Mouse (Mus musculus) kidney, embryonic 16.5 days (tissue): ENCODE measurements around the gene Hexdc. TPM values are rescaled to one million over a fixed set of nuclear protein-coding genes. Genes with fewer than 3 reads are reported as not detected.

Experiments used
- ATAC-seq: fragments of 200-750 bp; cut with Nextera tagmentation; 2 replicates; pipeline ENCODE4 v1.8.0; 2017; ENCODE audit warnings: moderate TSS enrichment; ENCODE audit not compliant: low FRiP score, low TSS enrichment
- H3K27ac ChIP-seq: fragments of 300-500 bp; sonication (generic); 2 replicates; pipeline ENCODE4 v1.5.1; 2014; ENCODE audit warnings: low read length
- H3K27me3 ChIP-seq: fragments of 300-500 bp; sonication (generic); 2 replicates; pipeline ENCODE4 v1.6.1; 2014; ENCODE audit warnings: low read length, control low read depth, mixed read lengths; ENCODE audit not compliant: insufficient read depth
- H3K36me3 ChIP-seq: fragments of 300-500 bp; sonication (generic); 2 replicates; pipeline ENCODE4 v1.6.1; 2014; ENCODE audit warnings: low read length, control low read depth, mixed read lengths; ENCODE audit not compliant: insufficient read depth
- H3K4me1 ChIP-seq: fragments of 300-500 bp; sonication (generic); 2 replicates; pipeline ENCODE4 v1.6.1; 2014; ENCODE audit warnings: low read length, control low read depth, mixed read lengths; ENCODE audit not compliant: insufficient read depth
- H3K4me2 ChIP-seq: fragments of 300-500 bp; sonication (generic); replicated peaks from 2 replicates; pipeline ENCODE4 v1.6.1; 2014; ENCODE audit warnings: low read depth, low read length
- H3K4me3 ChIP-seq: fragments of 300-500 bp; sonication (generic); 2 replicates; pipeline ENCODE4 v1.5.1; 2014; ENCODE audit warnings: mild to moderate bottlenecking, low read length
- H3K9ac ChIP-seq: fragments of 300-500 bp; sonication (generic); replicated peaks from 2 replicates; pipeline ENCODE4 v1.6.1; 2014; ENCODE audit warnings: low read length
- H3K9me3 ChIP-seq: fragments of 300-500 bp; sonication (generic); 2 replicates; pipeline ENCODE4 v1.6.1; 2016; ENCODE audit warnings: low read length, control low read depth
- WGBS: fragments of 180-500 bp; shearing (Covaris S2); extraction: QIAGEN DNeasy Blood & Tissue Kit; methylation state at CpG from one replicate; pipeline ENCODE4 v1.1.7; 2014; 5-methylcytosine and 5-hydroxymethylcytosine counted together
- polyA plus RNA-seq: library from polyadenylated mRNA; unstranded; fragments of >200 nt; fragmentation: Nextera tagmentation; extraction: Ambion mirVana; gene quantifications from 2 replicates; pipeline ENCODE4 v1.2.1, GENCODE M21; 2015

Gene Hexdc
- polyA plus RNA-seq, 1 experiment from 2014 or later: 11.3 TPM

DNA sequence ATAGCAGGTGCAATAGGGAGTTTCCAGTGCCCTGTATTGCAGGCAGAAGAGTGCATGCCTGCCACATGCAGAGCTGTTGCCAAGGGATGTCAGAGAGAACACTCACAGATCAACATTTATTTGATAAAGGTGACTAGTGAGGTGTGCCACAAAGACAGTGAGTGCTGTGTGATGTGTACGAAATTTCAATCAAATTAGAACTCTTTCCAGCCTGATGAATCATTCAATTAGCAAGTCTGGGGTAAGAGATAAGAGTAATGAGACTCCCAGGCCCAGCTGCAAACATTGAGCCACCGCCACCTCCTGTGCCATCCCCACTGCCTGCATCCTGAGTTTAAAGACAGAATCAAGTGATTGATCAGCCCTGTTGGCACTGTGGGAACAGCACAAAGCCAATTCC, 11.5 kb upstream of the Hexdc start:
- no peak overlapping the region for H3K4me3 ChIP-seq
- H3K27me3 ChIP-seq: no peaks in the 10 kb centered on the region
- H3K4me1 ChIP-seq: no peaks in the 10 kb centered on the region
- no peak overlapping the region for H3K4me2 ChIP-seq
- no peak overlapping the region for H3K27ac ChIP-seq
- H3K9me3 ChIP-seq: no peaks in the 10 kb centered on the region
- WGBS: 47% methylated on average over 2 of the region's 2 CpGs
- H3K36me3 ChIP-seq: peaks cover 4% of the 10 kb centered on the region; the same call in 1 of the 2 replicates
- no peak for ATAC-seq
- no peak overlapping the region for H3K9ac ChIP-seq

DNA sequence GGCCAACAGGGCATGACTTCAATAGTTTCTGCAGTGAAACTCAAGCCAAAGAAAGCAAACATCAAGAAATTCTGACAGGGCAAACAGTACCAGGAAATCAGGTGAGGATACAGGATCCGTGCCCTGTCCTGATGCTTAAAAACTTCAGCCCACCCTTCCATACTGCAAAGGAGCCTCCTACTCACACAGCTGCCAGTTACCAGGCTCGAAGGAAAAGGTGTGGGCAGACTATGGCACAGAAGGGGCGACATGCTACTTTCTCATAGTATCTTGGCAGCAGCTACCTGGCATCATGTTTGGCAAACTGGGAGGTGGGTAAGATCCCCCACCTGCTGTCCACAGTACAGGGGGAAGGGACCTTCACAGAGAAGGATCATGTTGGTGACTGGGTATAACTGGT, 10.8 kb upstream of the Hexdc start:
- Histone ChIP-seq H3K4me2 (no peak overlapping the region), H3K9me3 (no peaks in the 10 kb centered on the region), H3K27me3 (no peaks in the 10 kb centered on the region), H3K36me3 (peaks cover 4% of the 10 kb centered on the region; the same call in 1 of the 2 replicates), H3K9ac (no peak overlapping the region), H3K4me3 (no peak overlapping the region), H3K27ac (no peak overlapping the region), H3K4me1 (no peaks in the 10 kb centered on the region)
- ATAC-seq: no peak
- 38% methylated on average over 3 of the region's 3 CpGs for WGBS

GRCm38 (mm10) chr11:121198622-121199021, 5.6 kb upstream of the Hexdc start:
- H3K4me1 ChIP-seq: peaks cover 4% of the 10 kb centered on the region; the same call in 1 of the 2 replicates
- H3K9ac ChIP-seq: no peak overlapping the region
- H3K27ac ChIP-seq: no peak overlapping the region
- H3K27me3 ChIP-seq: no peaks in the 10 kb centered on the region
- 16% methylated on average over 2 of the region's 2 CpGs for WGBS
- H3K4me3 ChIP-seq: no peak overlapping the region
- H3K36me3 ChIP-seq: no peaks in the 10 kb centered on the region; the same call in 1 of the 2 replicates
- H3K9me3 ChIP-seq: no peaks in the 10 kb centered on the region
- H3K4me2 ChIP-seq: no peak overlapping the region
- ATAC-seq: no peak

DNA sequence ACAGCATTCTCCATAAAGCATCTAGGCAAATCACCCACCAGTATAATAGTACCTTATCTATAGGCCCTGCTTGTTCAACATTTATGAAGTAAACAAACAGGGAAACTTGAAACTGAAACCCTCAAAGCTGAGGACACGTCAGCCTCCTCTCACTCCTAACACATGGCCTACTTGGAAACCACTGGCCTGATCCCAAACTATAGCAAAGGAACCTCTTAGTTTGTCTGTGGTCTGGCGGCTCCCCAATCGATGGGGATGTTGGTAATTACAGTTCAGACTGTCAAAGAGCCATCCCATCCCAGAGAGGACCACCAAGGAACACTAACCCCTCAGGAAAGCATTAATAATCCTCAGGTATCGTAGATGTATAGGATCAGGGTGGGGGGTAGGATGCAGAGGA, 4.4 kb upstream of the Hexdc start:
- Histone ChIP-seq H3K27ac (no peak overlapping the region), H3K9me3 (no peaks in the 10 kb centered on the region), H3K27me3 (no peaks in the 10 kb centered on the region), H3K4me3 (no peak overlapping the region), H3K4me1 (peaks cover 7% of the 10 kb centered on the region; the same call in 1 of the 2 replicates), H3K4me2 (no peak overlapping the region), H3K9ac (no peak overlapping the region), H3K36me3 (no peaks in the 10 kb centered on the region; the same call in 1 of the 2 replicates)
- no peak for ATAC-seq
- WGBS: 83% methylated on average over 4 of the region's 4 CpGs

GRCm38 (mm10) chr11:121200781-121201180, 3.5 kb upstream of the Hexdc start:
- H3K4me2 ChIP-seq: no peak overlapping the region
- 89% methylated on average over 6 of the region's 6 CpGs for WGBS
- no peaks in the 10 kb centered on the region for H3K27me3 ChIP-seq
- no peak overlapping the region for H3K9ac ChIP-seq
- H3K4me3 ChIP-seq: no peak overlapping the region
- H3K4me1 ChIP-seq: peaks cover 7% of the 10 kb centered on the region; the same call in 1 of the 2 replicates
- H3K9me3 ChIP-seq: no peaks in the 10 kb centered on the region
- H3K36me3 ChIP-seq: no peaks in the 10 kb centered on the region; the same call in 1 of the 2 replicates
- no peak for ATAC-seq
- H3K27ac ChIP-seq: no peak overlapping the region

- H3K27me3 ChIP-seq: no peaks in the 10 kb centered on the region
- H3K4me1 ChIP-seq: peaks cover 7% of the 10 kb centered on the region; the same call in 1 of the 2 replicates
- no peaks in the 10 kb centered on the region for H3K9me3 ChIP-seq
- H3K4me3 ChIP-seq: no peak overlapping the region
- H3K4me2 ChIP-seq: no peak overlapping the region
- H3K27ac ChIP-seq: no peak overlapping the region
- H3K9ac ChIP-seq: no peak overlapping the region
- no peaks in the 10 kb centered on the region for H3K36me3 ChIP-seq
- 47% methylated on average over 11 of the region's 11 CpGs for WGBS
- ATAC-seq: no peak
These were observed 2.6 kb upstream of the Hexdc start for GRCm38 (mm10) chr11:121201436-121202198.

DNA sequence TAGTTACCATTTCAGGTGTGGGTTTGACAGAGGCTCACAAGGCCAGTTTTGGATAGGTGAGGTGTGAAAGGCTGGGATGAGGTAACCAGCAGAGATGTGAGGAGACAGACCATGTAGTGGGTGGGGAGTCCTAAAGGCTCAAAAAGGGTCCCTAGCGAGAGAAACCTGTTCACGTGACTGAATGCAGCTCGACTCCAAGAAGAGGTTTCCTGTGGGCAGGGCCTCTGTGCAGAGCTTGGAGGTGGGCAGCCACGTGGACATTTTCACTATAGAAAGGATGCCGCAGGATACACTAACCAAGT, 423 bp upstream of the Hexdc start:
- Histone ChIP-seq H3K27me3 (no peaks in the 10 kb centered on the region), H3K4me2 (peak overlapping the region; percentile 86), H3K4me1 (peaks cover 7% of the 10 kb centered on the region; the same call in 1 of the 2 replicates), H3K36me3 (peaks cover 7% of the 10 kb centered on the region; the same call in 1 of the 2 replicates), H3K9me3 (no peaks in the 10 kb centered on the region), H3K27ac (no peak overlapping the region), H3K4me3 (peak overlapping the region; percentile 86), H3K9ac (peak overlapping the region; percentile 23; the same call in 1 of the 2 replicates)
- 0% methylated on average over 5 of the region's 5 CpGs for WGBS
- ATAC-seq: no peak

GRCm38 (mm10) chr11:121216831-121217230, 12.6 kb downstream of the Hexdc start:
- Histone ChIP-seq H3K36me3 (peaks cover 32% of the 10 kb centered on the region), H3K4me1 (no peaks in the 10 kb centered on the region), H3K27me3 (no peaks in the 10 kb centered on the region), H3K9me3 (no peaks in the 10 kb centered on the region), H3K27ac (no peak overlapping the region), H3K4me3 (no peak overlapping the region), H3K4me2 (no peak overlapping the region), H3K9ac (no peak overlapping the region)
- 92% methylated on average over 3 of the region's 3 CpGs for WGBS
- ATAC-seq: no peak

DNA sequence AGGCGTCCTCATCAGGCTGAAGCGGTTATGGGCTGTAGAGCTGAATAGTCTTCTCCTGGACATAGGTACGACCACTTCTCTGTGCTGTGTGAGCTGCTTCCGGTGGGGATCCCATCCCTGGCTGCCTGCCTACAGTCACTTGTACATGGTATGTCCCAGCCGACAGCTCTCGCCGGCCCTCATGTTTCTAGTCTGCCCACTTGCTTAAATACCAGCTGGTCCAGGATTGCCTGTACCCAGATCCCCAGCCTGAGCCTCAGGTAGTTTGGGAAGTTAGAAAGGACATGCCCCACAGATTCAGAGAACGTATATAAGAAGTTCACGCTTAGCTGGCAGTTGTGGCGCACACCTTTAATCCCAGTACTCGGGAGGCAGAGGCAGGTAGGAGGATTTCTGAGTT, 15.5 kb downstream of the Hexdc start:
- H3K27me3 ChIP-seq: no peaks in the 10 kb centered on the region
- no peak overlapping the region for H3K9ac ChIP-seq
- H3K4me1 ChIP-seq: no peaks in the 10 kb centered on the region
- no peak overlapping the region for H3K4me3 ChIP-seq
- peaks cover 58% of the 10 kb centered on the region for H3K36me3 ChIP-seq
- ATAC-seq: no peak
- H3K27ac ChIP-seq: no peak overlapping the region
- WGBS: 91% methylated on average over 11 of the region's 11 CpGs
- H3K4me2 ChIP-seq: no peak overlapping the region
- H3K9me3 ChIP-seq: no peaks in the 10 kb centered on the region

GRCm38 (mm10) chr11:121220771-121221170, 16.5 kb downstream of the Hexdc start:
- Histone ChIP-seq H3K9ac (no peak overlapping the region), H3K4me3 (no peak overlapping the region), H3K9me3 (no peaks in the 10 kb centered on the region), H3K27me3 (no peaks in the 10 kb centered on the region), H3K36me3 (peaks cover 65% of the 10 kb centered on the region), H3K27ac (no peak overlapping the region), H3K4me2 (no peak overlapping the region), H3K4me1 (no peaks in the 10 kb centered on the region)
- ATAC-seq: no peak
- WGBS: 88% methylated on average over 5 of the region's 5 CpGs
